Mouse (Mus musculus) frontal cortex, postnatal 25 days (tissue): ENCODE measurements around the gene Sh3pxd2a.
"Not testable (repeated sequence)": the region's sequence is repeated elsewhere in the genome, so short reads cannot be mapped to it uniquely, and the experiment has no call there.

ENCODE experiments used
- DNase-seq, 2 experiments: peaks; one replicate each; pipeline ENCODE4 v3.0.0; 2022; ENCODE audit warnings: low spot score in 2 of 2

Gene Sh3pxd2a

DNA sequence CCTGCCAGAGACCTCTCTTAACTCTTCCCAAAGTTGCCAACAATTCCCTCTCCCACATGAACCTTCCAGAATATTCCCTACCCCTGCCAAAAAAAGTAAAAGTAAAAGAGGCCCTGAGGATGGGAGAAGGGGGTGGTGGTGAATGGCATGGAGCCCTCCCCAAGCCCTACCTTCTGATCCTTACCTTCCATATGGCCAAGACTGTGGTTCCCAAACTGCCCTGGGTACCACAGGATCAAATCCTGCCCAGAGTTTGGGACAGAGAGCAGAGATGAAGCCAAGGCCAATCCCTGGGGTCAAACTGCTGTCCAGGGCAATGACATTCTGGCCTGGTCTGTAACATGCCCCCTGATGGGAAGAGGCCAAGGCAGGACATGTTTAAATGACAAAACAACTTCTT lies 55.1 kb downstream of the Sh3pxd2a start:
- DNase-seq = no peak

DNA sequence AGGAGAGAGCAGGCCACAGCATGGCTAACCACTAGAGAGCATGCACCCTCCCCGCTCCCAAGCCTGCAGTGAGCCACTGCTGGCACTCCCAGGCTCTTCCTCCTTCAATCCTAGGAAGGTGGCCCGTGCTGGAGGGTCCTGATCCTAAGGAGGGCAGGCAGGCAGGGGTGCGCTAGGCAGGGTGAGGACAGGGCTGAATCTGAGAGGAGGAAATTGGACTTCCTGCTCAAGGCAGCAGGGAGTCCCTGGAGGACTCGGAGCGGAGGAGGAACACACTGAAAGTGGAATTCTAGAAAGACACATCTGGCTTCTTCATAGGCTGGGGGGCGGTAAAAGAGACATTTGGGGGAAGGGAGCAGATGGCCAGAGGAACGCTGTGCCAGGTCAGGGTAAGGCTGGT lies 55.5 kb downstream of the Sh3pxd2a start:
- no peak for DNase-seq

DNA sequence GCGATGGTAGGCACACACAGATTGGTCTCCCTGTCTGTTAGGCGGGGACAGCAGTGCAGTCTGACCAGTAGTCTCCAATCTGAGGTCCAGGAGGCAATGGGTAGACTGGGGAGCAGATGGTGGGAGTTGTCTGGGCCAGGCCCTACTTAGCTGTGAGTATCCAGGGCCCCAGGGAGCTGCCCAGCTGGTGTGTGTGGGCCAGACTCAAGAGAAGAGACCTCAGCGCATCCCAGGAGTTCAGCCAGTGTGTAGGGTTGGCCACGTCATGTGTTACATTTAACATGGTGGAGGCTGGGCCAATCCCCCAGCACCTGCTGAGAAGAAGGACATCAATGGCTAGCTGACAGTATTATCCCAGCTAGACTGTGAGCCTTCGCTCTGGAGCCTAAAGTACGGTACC lies 56.9 kb downstream of the Sh3pxd2a start:
- DNase-seq = no peak

DNA sequence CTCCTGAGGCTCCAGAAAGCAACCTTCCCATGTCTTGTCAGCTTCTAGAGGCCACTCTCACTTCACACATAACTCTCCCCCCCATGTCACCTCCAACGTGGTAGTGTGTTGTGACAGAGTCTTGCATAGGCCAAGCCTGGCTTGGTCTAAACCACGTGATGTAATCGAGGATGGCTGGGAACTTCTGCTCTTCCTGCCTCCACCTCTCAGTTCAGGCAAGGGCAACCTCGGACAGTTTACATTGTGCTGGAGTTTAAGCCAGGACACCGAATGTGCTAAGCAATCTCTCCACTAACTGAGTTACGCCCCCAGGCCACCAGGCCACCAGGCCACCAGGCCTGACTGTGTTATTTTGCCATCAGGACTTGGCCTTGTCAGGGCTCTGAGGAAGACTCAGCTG lies 57.7 kb downstream of the Sh3pxd2a start:
- no peak for DNase-seq

DNA sequence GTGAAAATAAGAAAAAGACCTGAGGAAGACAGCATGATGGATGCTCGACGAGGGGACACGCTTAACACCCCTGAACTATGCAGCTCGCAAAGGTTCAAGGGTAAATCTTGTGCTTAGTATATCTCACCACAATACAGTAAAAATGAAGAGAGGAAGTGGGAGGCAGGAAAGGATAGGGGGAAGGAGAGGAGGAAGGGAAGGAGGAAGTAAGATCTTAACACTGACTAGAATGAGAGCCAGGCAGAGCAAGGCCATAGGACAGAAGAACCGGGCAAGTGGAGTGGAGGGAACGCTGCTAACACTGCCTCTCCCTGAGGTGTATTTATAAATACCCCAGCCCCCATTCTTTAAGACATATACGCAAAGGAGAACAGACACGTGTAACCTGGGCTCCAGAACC lies 58.7 kb downstream of the Sh3pxd2a start:
- DNase-seq = no peak

DNA sequence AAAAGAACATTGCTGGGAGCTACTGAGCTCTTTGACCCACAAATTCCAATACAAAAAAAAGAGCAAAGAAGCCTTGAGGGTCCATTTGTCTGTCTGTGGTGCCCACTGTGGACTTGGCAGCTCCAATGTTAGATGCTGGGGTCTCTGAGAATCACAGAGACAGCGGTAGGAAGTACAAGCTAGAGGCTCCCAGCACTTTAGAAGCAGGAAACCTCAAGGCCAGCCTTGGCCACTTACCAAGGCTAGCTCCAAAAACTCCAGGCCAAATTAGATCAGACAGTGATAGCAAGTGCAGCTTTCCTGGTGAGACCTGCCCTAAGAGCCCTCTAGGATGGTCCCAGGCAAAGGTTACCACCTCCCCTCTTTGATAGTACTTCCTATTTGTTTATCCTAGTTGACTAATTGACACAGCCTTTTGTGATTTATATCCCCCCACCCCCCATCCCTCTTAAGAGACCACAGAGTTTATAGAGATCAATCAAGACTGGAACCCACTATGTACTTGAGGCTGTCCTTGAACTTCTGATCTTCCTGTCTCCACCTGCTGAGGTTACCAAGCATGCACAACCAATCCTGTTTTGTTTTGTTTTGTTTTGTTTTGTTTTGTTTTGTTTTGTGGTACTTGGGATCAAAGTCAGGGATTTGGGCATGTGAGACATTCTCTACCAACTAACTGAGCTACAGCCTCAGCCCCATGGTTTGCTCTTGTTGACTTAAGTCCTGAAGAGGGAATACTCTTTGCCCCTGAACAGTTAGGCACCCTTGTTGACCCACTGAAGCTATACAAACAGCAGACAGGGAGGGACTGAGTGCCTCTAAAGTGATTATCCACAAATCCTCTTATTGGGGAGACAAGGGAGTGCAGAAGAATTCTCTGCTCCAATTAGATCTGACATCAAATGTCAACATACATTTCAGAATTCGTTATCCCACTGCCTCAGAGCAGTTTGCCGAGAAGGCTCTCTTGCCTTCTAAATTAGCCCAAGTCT lies 60.5 kb downstream of the Sh3pxd2a start:
- DNase-seq = no peak

DNA sequence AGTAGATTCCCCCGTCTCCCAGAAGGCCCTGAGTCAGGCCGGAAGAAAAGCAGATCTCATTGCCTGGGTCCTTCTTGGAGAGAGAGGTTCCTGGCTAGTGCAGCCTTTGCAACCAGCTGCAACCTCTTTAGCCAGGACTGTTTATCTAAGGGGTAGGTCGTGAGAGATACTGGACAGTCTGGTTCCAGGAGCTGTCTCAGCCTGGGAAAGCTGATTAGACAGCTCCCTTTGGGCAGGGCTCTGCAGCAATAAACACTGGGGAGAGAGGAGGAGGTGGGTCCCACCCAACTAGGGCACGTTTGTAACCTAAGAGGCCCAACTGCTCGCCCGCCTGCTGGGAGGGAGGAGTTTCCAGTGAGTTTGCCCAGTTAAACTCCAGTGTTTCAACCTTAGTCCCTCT lies 61.2 kb downstream of the Sh3pxd2a start:
- no peak for DNase-seq

DNA sequence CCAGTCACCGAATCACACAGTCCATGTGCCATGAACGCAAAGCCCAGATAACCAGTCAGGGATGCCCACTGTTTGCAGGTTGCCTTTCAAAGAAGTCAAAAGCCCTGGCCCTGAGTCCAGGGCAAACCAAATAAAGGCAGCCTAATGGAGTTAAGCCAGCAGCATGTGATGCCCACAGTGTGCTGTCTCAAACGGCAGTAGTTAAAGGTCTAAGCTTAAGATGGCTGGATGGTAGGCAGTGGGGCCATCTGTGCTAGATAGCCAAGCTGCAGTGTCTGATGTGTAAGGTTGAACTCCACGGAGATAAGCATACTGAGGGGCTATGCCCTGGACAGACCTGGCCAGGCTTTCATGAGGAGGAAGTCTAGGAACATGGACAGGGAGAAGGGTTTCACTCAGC lies 61.7 kb downstream of the Sh3pxd2a start:
- DNase-seq = no peak

DNA sequence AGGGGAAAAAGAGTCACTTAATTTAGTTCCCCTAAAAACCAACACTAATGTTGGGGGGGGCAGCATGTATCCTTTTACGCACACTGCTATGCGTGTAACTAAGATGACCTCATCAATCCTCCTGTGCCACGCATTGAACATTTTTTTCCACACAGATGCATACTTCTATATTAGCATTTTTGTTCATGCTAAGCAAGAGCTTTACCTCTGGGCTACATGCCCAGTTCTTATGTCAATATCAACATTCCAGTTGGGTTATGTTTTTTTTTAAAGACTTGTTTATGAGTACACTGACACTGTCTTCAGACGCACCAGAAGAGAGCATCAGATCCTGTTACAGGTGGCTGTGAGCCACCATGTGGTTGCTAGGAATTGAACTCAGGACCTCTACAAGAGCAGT lies 64.5 kb downstream of the Sh3pxd2a start:
- DNase-seq = no peak

DNA sequence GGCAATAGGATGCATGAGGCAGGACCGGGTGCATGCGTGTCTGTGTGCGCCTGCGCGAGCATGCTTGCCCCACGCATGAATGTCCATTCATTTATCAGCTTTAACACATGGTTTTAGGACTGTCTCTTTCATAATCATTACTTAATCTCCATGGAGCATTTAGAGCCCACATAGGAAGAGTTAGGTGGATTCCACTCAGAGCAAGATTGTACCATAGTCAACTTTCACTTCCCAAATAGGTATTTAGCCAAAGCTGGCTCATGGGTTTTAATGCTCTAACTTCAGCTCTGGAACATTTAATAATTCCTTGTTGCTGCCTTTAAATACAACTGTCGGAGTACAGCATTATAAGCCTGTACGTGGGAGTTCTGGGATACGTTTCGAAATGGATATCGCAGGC lies 65.2 kb downstream of the Sh3pxd2a start:
- DNase-seq = no peak

DNA sequence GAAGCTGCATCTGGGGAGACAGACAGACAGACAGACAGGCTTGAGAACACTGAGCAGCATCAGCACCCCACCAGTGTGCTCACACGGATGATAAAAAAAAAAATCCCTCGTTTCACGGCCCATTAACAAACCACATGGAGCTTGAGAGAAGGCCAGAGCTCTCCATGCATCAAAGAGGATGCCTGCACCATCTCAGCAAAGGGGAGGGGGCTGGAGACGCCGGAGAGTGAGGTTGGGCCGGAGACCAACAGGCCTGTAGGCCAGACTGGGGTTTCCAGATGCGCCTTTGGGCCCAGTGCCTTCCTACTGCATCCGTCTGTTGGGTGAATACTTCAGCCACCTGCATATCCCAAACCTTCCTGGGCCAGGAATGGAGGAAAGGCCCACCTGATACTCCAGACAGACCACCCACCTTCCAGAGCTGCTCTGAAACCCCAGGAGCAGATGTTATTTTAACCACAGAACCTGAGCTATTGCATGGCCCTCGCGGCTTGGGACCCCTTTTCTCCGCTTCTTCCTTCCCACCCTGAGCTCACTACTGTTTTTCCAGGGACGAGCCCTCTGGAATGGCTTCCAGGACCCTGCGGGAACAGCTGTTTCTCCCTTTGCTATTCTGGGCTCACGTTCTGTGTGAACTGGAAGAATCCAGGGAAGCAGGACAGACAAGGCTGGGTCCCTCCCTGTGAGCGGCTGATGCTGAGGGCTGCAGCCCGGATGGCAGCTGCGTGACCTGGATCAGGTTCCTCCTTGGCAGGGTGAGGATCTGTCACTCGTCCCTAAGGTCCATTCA lies 66.1 kb downstream of the Sh3pxd2a start:
- DNase-seq = no peak

DNA sequence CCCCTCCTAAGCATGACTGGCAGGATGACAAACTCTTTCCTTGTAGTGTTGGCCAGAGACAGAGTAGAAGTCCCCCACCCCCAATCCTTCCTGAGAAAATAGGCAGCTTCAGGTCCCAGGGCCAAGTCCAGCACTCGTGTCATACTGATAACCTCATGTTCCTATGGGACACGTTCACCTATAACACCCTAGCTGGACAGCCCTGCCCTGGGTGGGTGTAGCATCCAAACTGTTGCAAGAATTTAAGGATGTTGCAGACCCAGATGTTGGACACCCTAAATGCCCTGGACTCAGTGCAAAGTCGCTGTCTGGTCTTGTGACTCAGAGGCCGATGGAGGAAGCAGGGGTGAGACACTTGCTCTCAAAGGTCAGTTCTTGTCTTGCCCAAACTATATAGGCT lies 68.9 kb downstream of the Sh3pxd2a start:
- DNase-seq = no peak

DNA sequence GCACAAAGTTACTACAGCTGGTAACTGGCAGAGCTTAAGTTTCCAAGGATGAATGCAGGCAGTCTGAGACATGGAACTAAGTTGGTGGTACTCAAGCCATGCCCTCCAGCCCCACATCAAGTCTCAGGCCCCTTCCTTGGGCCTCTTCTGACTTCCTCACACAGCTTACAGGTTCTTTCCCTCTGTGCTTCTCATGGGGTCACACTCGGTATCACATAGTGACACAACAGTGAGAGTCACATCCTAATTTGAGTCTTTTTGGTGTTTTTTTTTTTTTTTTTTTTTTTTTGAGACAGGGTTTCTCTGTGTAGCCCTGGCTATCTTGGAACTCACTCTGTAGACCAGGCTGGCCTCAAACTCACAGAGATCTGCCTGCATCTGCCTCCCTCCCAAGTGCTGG lies 69.4 kb downstream of the Sh3pxd2a start:
- DNase-seq = not testable (repeated sequence)

DNA sequence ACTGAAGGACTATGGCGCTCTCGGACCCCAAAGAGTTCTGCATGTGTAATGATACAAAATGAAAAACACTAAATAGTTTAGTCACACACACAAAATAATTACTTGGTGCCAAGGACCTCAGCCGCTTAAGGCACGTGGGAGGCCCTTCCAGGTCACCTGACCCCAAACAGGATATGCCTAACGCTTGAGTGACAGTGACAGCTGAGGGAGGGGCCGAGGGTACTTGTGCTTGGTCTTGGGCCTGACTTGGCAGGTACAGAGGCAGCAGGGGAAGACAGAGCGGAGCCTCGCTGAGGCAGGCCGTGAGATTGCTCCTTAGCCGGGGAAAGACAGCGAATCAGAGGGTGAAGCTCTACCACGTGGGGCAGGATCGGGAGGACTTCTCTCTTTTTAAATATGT lies 73.3 kb downstream of the Sh3pxd2a start:
- DNase-seq = no peak

DNA sequence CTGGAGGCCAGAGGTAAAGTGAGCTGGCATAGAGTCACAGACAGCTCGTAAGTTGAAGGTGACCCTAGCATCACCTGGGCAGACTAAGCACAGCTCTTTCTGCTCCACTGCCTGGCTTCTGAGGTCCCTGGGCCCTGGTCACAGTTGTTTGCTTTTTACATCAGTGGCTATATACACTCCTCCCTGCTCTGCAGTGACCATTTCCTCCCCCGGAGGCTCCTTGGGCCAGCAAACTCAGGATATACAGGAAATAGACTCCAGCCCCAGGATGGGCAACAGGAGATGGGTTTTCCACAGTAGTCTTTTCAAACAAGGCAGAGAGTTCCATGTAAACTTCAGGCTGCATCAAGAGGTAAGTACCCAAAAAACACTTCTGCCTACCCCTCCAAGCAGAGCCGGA lies 76.3 kb downstream of the Sh3pxd2a start:
- no peak for DNase-seq

DNA sequence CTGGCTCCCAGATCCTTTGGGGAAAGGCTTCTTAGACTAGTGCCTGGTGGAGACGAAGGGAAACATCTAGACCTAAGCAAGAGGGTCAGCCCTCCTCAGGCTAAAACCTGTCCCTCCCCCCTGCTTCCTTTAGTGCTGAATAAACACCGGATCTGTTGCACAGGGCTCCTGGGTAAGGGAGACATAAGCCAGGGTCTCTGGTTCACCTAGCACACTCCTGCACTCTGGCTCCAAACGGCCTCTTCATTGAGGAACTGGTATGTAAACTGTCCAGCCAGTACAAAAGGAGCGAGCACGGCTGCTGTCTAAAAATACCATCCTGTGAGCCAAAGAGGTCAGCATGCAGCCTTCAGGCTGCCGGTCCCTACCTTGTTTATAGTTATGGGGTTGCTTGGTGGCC lies 76.8 kb downstream of the Sh3pxd2a start:
- DNase-seq = no peak

DNA sequence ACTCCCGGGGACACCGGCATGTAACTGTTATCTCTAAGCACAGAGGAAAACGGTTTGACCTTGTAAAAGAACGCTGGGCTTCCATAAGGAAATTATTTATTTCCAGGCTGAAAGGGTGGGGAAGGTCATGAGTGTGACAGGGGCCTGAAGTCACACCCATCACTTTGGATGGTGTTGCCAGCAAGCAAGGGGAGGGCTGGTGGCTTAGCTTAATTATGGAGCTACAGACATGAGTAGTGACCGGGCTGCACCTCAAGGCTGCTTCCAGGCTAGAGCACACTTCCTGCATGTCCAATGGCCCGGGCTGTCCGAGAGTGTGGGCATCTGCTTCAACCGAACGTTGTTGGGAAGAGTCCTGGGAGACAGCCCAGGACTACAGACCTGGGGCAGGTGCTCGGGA lies 78.2 kb downstream of the Sh3pxd2a start:
- DNase-seq = no peak

DNA sequence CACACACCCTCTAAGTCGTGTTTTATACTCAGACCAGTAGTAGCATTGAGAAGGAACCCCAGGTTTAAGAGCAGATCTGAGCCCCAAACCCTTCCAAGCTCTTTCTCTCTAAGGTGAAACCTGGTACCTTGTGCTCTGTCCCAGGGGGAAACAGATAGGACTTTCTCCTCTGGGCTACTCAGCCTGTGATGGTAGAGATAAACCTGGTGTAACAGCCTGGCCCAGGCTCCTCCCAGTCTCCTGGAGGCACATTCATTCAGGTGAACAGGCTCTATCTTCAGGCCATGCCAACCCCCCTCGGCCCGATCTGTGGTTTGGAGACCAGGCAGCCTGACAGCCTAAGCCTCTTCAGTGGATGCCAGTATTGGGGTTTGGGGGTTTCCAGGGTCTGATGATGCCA lies 79.6 kb downstream of the Sh3pxd2a start:
- DNase-seq = no peak

DNA sequence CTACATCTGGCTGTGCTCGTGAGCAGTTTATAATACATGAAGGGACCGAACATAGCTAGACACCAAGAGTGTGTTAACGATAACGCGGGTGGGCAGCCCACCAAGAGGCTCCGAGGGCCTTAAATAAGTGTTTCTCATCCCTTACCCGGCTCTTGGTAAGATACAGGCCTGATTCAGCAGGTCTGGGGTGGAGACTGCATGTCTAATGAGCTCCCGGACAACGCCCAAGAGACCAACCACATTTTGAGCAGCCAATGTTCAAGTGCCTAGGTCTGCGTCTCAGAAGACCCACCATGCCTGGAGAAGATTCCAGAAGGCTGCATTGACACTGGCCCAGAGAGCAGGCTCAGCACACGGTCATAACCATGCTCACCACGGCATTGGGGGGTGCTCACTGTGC lies 80.2 kb downstream of the Sh3pxd2a start:
- DNase-seq = no peak

DNA sequence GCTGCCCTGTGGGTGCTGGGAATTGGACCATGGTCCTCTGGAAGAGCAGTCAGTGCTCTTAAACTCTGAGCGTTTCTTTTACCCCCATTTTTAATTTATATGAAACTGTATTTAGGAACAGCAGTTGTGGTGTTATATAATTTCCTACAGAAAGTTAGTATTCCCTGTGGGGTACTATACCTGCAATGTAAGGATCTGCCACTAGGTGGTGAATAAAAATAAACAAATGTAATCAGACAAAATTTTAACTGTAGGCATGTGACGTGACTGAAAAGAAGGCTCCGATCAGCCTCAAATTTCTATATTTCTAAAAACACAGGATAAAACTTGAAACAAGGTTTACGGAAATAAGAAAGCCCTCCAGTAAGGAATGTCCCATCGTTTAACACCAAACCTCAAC lies 81.9 kb downstream of the Sh3pxd2a start:
- no peak for DNase-seq

DNA sequence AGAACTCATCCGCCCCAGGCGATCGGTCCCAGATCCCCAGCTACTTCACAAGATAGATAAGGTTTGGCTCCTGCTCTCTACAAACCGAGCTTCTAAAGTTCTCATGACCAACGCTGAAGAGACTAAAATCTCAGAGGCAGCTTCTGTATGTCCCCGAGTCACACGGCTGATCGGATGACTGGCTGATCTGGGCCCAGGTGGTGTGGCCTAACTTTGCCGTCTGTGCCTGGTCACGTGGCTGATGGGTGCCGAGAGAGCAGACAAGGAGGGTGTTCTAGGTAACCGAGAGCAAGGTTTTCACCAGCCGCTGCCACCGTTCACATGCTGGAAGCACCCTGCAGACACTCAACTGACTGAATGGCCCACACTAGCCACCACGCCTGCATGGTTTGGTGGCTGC lies 83.2 kb downstream of the Sh3pxd2a start:
- no peak for DNase-seq

DNA sequence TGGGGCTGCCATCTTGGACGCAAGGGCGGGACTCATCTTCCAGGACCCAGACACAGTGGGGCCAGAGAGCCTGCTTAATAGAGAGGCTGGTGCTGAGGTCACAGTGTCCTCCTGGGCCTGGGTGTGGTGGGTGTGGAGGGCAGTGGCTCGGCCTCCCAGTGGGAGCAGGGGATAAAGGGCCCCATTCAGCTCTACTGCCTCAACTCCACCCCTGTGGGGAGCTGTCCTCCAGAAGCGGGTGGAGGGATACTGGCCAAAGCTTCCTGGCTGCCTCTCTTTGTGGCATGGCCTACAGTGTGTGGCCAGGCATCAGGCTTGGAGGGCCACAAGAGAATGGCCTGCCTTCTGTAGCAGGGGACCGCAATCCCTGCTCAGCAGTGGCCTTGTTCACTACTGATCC lies 85.1 kb downstream of the Sh3pxd2a start:
- no peak for DNase-seq
